Mouse (Mus musculus): ENCODE data around the gene Fgf12.

GRCm38 (mm10) chr16:28491711-28492110 lies 261.2 kb downstream of the Fgf12 start:
- no peak for TF ChIP-seq CTCF (IDR thresholded peaks at IDR 0.05; ENCODE audit: low read depth, low read length)
- no peak for TF ChIP-seq POLR2A (IDR thresholded peaks at IDR 0.05; ENCODE audit: extremely low read depth, insufficient read depth, low read length)
